Mouse (Mus musculus) naive thymus-derived CD4-positive, alpha-beta T cell, adult 2 months (primary cell): Measurements from ENCODE around the gene Map9.
"Not testable (repeated sequence)": the region's sequence is repeated elsewhere in the genome, so short reads cannot be mapped to it uniquely, and the experiment has no call there.

Experiments used
- DNase-seq: peaks from one replicate; pipeline ENCODE4 v3.0.0-alpha.2; 2011; ENCODE audit warnings: low read depth

Map9 gene

GRCm38 (mm10) chr3:82412397-82412796 is 54.6 kb downstream of the Map9 start:
- no peak for DNase-seq

- no peak for DNase-seq
Measured at GRCm38 (mm10) chr3:82417958-82418357, 60.1 kb downstream of the Map9 start.

- no peak for DNase-seq
Measured at GRCm38 (mm10) chr3:82435351-82435750, 77.5 kb downstream of the Map9 start.

GRCm38 (mm10) chr3:82440976-82441375 is 83.1 kb downstream of the Map9 start:
- DNase-seq = no peak

- not testable (repeated sequence) for DNase-seq
Measured at GRCm38 (mm10) chr3:82441601-82442000, 83.8 kb downstream of the Map9 start.
